Mouse (Mus musculus) spleen, adult 2 months (tissue): Measurements from ENCODE around the gene Rhox4b. TPM values are rescaled to one million over a fixed set of nuclear protein-coding genes. Genes with fewer than 3 reads are reported as not detected.
"Not testable (repeated sequence)": the region's sequence is repeated elsewhere in the genome, so short reads cannot be mapped to it uniquely, and the experiment has no call there.

Experiments used
- DNase-seq, 2 experiments: peaks; one replicate each; pipeline versions ENCODE4 v3.0.0 to v3.0.0-alpha.2; 2012 to 2021; ENCODE audit warnings: low spot score in 2 of 2, low read depth in 1 of 2
- H3K27ac ChIP-seq: fragments of 200-500 bp; 2 replicates; pipeline ENCODE4 v1.5.1; 2012; ENCODE audit warnings: low read length, inconsistent platforms; ENCODE audit not compliant: insufficient read depth
- H3K27me3 ChIP-seq: fragments of 200-500 bp; 2 replicates; pipeline ENCODE4 v1.6.1; 2012; ENCODE audit warnings: mild to moderate bottlenecking, moderate library complexity, low read length, inconsistent platforms; ENCODE audit not compliant: control insufficient read depth, insufficient read depth
- H3K36me3 ChIP-seq: fragments of 200-500 bp; 2 replicates; pipeline ENCODE4 v1.6.1; 2012; ENCODE audit warnings: mild to moderate bottlenecking, low read length, inconsistent platforms; ENCODE audit not compliant: control insufficient read depth, insufficient read depth
- H3K4me1 ChIP-seq: fragments of 200-500 bp; 2 replicates; pipeline ENCODE4 v1.6.1; 2011; ENCODE audit warnings: inconsistent platforms; ENCODE audit not compliant: control insufficient read depth, insufficient read depth, insufficient read length
- H3K4me3 ChIP-seq: fragments of 200-500 bp; 2 replicates; pipeline ENCODE4 v1.5.1; 2011; ENCODE audit warnings: mild to moderate bottlenecking, inconsistent platforms; ENCODE audit not compliant: insufficient read depth, insufficient read length; ENCODE audit errors: extremely low read depth
- WGBS: fragments of 180-500 bp; shearing (Covaris S2); methylation state at CpG from one replicate; pipeline ENCODE4 v1.1.7; 2018; 5-methylcytosine and 5-hydroxymethylcytosine counted together
- polyA plus RNA-seq: library from polyadenylated mRNA; depleted of rRNA; stranded (reverse); fragments of >200 nt; gene quantifications from 2 replicates; pipeline ENCODE4 v1.2.3, GENCODE M21; 2012; rRNA removed

Rhox4b gene
- polyA plus RNA-seq: not detected in 2 replicates

DNA sequence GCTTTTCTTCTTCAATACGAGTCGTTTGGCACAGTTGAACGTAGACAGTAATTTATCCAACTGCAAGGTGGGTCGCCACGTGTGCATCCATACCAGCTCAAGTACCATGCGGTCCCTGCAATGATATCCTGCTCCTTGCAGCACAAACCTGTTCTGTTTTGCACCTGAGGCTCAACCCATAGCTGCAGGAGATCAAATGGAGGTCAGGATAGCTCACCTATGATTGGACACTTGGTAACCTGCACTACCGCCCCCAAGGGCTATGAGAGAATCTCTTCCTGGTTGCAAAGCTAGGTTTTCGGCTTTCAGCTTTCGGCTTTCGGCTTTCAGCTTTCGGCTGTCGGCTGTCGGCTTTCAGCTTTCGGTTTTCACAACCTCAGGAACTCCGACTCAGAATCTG, at the start of gene Rhox4b:
Gene Rhox4b, plus strand, starts transcription at position 301 of the 400 bp plus-strand sequence.
- WGBS: 92% methylated on average over 14 of the region's 15 CpGs

DNA sequence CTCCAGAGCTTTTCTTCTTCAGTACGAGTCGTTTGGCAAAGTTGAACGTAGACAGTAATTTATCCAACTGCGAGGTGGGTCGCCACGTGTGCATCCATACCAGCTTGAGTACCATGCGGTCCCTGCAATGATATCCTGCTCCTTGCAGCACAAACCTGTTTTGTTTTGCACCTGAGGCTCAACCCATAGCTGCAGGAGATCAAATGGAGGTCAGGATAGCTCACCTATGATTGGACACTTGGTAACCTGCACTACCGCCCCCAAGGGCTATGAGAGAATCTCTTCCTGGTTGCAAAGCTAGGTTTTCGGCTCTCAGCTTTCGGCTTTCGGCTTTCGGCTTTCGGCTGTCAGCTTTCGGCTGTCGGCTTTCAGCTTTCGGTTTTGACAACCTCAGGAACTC, 41.7 kb upstream of the Rhox4b start, which contains the start of gene Rhox4a2:
Gene Rhox4a2, plus strand, starts transcription at position 301 of the 400 bp plus-strand sequence.
- not testable (repeated sequence) for H3K4me1 ChIP-seq, H3K36me3 ChIP-seq, H3K4me3 ChIP-seq, H3K27ac ChIP-seq, DNase-seq, H3K27me3 ChIP-seq
- WGBS: 91% methylated on average over 8 of the region's 16 CpGs

More for the DNA sequence above, at the start of gene Rhox4b:
- not testable (repeated sequence) for H3K27me3 ChIP-seq, DNase-seq, H3K27ac ChIP-seq, H3K36me3 ChIP-seq, H3K4me3 ChIP-seq, H3K4me1 ChIP-seq

DNA sequence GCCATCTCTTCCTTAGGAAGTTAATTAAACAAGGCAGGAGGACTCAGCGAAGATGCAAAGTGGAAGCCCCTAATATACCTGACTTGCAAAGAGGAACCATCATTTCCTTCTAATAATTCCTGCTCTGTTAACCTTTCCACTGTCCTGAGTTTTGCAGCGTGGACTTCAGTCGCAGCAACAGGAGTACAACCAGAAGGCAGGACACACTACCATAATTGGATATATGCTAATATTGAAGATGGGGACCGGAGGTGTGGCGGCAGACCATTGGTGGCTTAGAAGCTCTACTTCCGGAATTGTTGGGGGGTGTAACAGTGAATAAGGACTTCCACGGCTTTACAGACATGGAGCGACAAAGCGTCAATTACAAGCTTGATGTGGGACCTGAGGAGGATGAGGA, 20.5 kb upstream of the Rhox4b start, which contains the start of gene Rhox2b:
Gene Rhox2b, plus strand, starts transcription at position 301 of the 400 bp plus-strand sequence.
- not testable (repeated sequence) for DNase-seq, H3K27ac ChIP-seq, H3K4me1 ChIP-seq, H3K27me3 ChIP-seq, H3K36me3 ChIP-seq, H3K4me3 ChIP-seq
- no CpG with 5 or more reads among the region's 9 CpGs for WGBS

DNA sequence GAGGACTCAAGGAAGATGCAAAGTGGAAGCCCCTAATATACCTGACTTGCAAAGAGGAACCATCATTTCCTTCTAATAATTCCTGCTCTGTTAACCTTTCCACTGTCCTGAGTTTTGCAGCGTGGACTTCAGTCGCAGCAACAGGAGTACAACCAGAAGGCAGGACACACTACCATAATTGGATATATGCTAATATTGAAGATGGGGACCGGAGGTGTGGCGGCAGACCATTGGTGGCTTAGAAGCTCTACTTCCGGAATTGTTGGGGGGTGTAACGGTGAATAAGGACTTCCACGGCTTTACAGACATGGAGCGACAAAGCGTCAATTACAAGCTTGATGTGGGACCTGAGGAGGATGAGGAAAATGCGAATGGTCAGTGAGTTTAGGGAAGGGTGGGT, 21.1 kb downstream of the Rhox4b start, which contains the start of gene Rhox2c:
Gene Rhox2c, plus strand, starts transcription at position 301 of the 400 bp plus-strand sequence.
- not testable (repeated sequence) for H3K27ac ChIP-seq, H3K4me3 ChIP-seq, H3K36me3 ChIP-seq, H3K4me1 ChIP-seq, DNase-seq, H3K27me3 ChIP-seq
- WGBS: 95% methylated on average over 9 of the region's 10 CpGs

DNA sequence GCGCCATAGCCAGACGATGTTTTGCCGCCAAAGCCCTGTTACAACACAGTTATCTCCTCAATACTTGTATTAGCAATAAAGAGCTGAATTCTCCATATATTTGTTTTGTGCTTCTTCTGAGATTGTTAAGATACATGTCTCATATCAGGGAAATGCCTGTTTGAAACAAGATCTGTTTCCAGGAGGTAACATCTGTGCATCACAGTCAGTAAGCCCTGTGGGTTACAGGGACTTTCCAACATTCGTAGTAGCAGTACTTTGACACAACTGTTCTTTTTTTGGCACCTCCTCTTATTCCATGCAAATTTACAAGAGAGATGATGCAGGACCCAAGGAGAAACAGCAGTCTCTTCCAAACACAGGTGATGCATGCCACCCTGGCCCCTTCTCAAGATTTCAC, 26.0 kb downstream of the Rhox4b start, which contains the start of gene Rhox3c:
Gene Rhox3c, plus strand, starts transcription at position 301 of the 400 bp plus-strand sequence.
- H3K27ac ChIP-seq, H3K4me1 ChIP-seq, H3K4me3 ChIP-seq, H3K27me3 ChIP-seq, DNase-seq, H3K36me3 ChIP-seq: not testable (repeated sequence)
- 87% methylated on average over 3 of the region's 4 CpGs for WGBS

DNA sequence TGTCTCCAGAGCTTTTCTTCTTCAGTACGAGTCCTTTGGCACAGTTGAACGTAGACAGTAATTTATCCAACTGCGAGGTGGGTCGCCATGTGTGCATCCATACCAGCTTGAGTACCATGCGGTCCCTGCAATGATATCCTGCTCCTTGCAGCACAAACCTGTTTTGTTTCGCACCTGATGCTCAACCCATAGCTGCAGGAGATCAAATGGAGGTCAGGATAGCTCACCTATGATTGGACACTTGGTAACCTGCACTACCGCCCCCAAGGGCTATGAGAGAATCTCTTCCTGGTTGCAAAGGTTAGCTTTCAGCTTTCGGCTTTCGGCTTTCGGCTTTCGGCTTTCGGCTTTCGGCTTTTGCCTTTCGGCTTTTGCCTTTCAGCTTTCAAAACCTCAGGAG, 47.7 kb downstream of the Rhox4b start, which contains the start of gene Rhox4c:
Gene Rhox4c, plus strand, starts transcription at position 301 of the 400 bp plus-strand sequence.
- not testable (repeated sequence) for H3K27me3 ChIP-seq, H3K4me3 ChIP-seq, H3K27ac ChIP-seq, H3K4me1 ChIP-seq, DNase-seq, H3K36me3 ChIP-seq
- 92% methylated on average over 14 of the region's 14 CpGs for WGBS

Other genes starting within 250 kb of the Rhox4b start
- gene Ndufa1, start 241.3 kb upstream of the Rhox4b start, polyA plus RNA-seq: 62.4 and 91.4 TPM in 2 replicates
- gene Rnf113a1, start 241.2 kb upstream of the Rhox4b start, polyA plus RNA-seq: 1.6 and 1.8 TPM in 2 replicates
- gene Gm9, start 221.5 kb upstream of the Rhox4b start, polyA plus RNA-seq: not detected in 2 replicates
- gene Rhox1, start 210.2 kb upstream of the Rhox4b start, polyA plus RNA-seq: not detected in 2 replicates
- not detected in 2 replicates for gene Rhox2a, start 187.5 kb upstream of the Rhox4b start, polyA plus RNA-seq
- gene Rhox3a, start 182.6 kb upstream of the Rhox4b start, polyA plus RNA-seq: not detected in 2 replicates
- gene Rhox4a, start 167.2 kb upstream of the Rhox4b start, polyA plus RNA-seq: not detected in 2 replicates
- gene Rhox3a2, start 52.5 kb upstream of the Rhox4b start, polyA plus RNA-seq: not detected in 2 replicates
- not detected in 2 replicates for gene Rhox4a2, start 41.6 kb upstream of the Rhox4b start, polyA plus RNA-seq
- gene Rhox2b, start 20.4 kb upstream of the Rhox4b start, polyA plus RNA-seq: not detected in 2 replicates
- gene Rhox2c, start 21.2 kb downstream of the Rhox4b start, polyA plus RNA-seq: not detected in 2 replicates
- gene Rhox3c, start 26.1 kb downstream of the Rhox4b start, polyA plus RNA-seq: not detected in 2 replicates
- gene Rhox4c, start 47.8 kb downstream of the Rhox4b start, polyA plus RNA-seq: not detected in 2 replicates
- gene Rhox2d, start 60.9 kb downstream of the Rhox4b start, polyA plus RNA-seq: not detected in 2 replicates
- gene Rhox4d, start 81.9 kb downstream of the Rhox4b start, polyA plus RNA-seq: not detected in 2 replicates
- gene Rhox2e, start 98.0 kb downstream of the Rhox4b start, polyA plus RNA-seq: not detected in 2 replicates
- not detected in 2 replicates for gene Rhox3e, start 109.5 kb downstream of the Rhox4b start, polyA plus RNA-seq
- gene Rhox4e, start 124.9 kb downstream of the Rhox4b start, polyA plus RNA-seq: not detected in 2 replicates
- not detected in 2 replicates for gene Rhox2f, start 138.9 kb downstream of the Rhox4b start, polyA plus RNA-seq
- gene Rhox3f, start 148.5 kb downstream of the Rhox4b start, polyA plus RNA-seq: not detected in 2 replicates
- gene Rhox4f, start 175.2 kb downstream of the Rhox4b start, polyA plus RNA-seq: not detected in 2 replicates
- gene Rhox3g, start 196.1 kb downstream of the Rhox4b start, polyA plus RNA-seq: not detected in 2 replicates
- gene Rhox2g, start 211.0 kb downstream of the Rhox4b start, polyA plus RNA-seq: not detected in 2 replicates
- gene Rhox4g, start 218.8 kb downstream of the Rhox4b start, polyA plus RNA-seq: not detected in 2 replicates
- not detected in 2 replicates for gene Rhox3h, start 236.3 kb downstream of the Rhox4b start, polyA plus RNA-seq
- not detected in 2 replicates for gene Rhox2h, start 240.8 kb downstream of the Rhox4b start, polyA plus RNA-seq